Mouse (Mus musculus): ENCODE results near the gene Rgs11. TPM values are rescaled to one million over a fixed set of nuclear protein-coding genes. Genes with fewer than 3 reads are reported as not detected.
"Not testable (repeated sequence)": the region's sequence is repeated elsewhere in the genome, so short reads cannot be mapped to it uniquely, and the experiment has no call there.

Gene Rgs11
- total and polyA plus RNA-seq, 3 experiments: 14.7 to 37.9 (median 34.9) TPM

GRCm38 (mm10) chr17:26187592-26187991, 15.2 kb upstream of the Rgs11 start:
- H3K4me1 ChIP-seq (ENCODE audit: insufficient read depth, low read depth, low read length): no peaks in the 10 kb centered on the region
- H3K36me3 ChIP-seq (replicated peaks): peaks cover 96% of the 10 kb centered on the region
- DNase-seq (ENCODE audit: low spot score) (no peak), ATAC-seq (ENCODE audit: extremely low read depth, insufficient number of reproducible peaks, low FRiP score, poor library complexity, severe bottlenecking) (no peak)
- H3K9me3 ChIP-seq (replicated peaks): no peaks in the 10 kb centered on the region
- no peak overlapping the region; the same call in 1 of the 2 replicates for H3K4me3 ChIP-seq (ENCODE audit: low read depth, low read length)
- no peak for TF ChIP-seq TAL1 (conservative IDR thresholded peaks at IDR 0.05; ENCODE audit: low read depth, low read length)
- no peak for TF ChIP-seq POLR2AphosphoS5 (IDR thresholded peaks at IDR 0.05; ENCODE audit: insufficient replicate concordance, low read depth, low read length)
- TF ChIP-seq CTCF (IDR thresholded peaks at IDR 0.05; ENCODE audit: low read depth, low read length): no peak
- TF ChIP-seq GATA1 (IDR thresholded peaks at IDR 0.05; ENCODE audit: borderline replicate concordance, low read length): no peak
- no peak for TF ChIP-seq GATA2 (IDR thresholded peaks at IDR 0.05; ENCODE audit: borderline replicate concordance, low read depth, low read length)
- no peaks in the 10 kb centered on the region for H3K27me3 ChIP-seq (ENCODE audit: insufficient read depth, low read length)

GRCm38 (mm10) chr17:26188091-26188805, 14.5 kb upstream of the Rgs11 start:
- Histone ChIP-seq H3K36me3 (replicated peaks) (peaks cover 96% of the 10 kb centered on the region), H3K9me3 (replicated peaks) (no peaks in the 10 kb centered on the region), H3K27me3 (ENCODE audit: insufficient read depth, low read length) (no peaks in the 10 kb centered on the region), H3K4me1 (ENCODE audit: insufficient read depth, low read depth, low read length) (no peaks in the 10 kb centered on the region), H3K4me3 (ENCODE audit: low read depth, low read length) (no peak overlapping the region; the same call in 1 of the 2 replicates)
- TF ChIP-seq POLR2AphosphoS5 (IDR thresholded peaks at IDR 0.05; ENCODE audit: insufficient replicate concordance, low read depth, low read length) (no peak), TAL1 (conservative IDR thresholded peaks at IDR 0.05; ENCODE audit: low read depth, low read length) (no peak), GATA1 (IDR thresholded peaks at IDR 0.05; ENCODE audit: borderline replicate concordance, low read length) (no peak), CTCF (IDR thresholded peaks at IDR 0.05; ENCODE audit: low read depth, low read length) (no peak), GATA2 (IDR thresholded peaks at IDR 0.05; ENCODE audit: borderline replicate concordance, low read depth, low read length) (no peak)
- no peak for DNase-seq (ENCODE audit: low spot score)
- ATAC-seq (ENCODE audit: extremely low read depth, insufficient number of reproducible peaks, low FRiP score, poor library complexity, severe bottlenecking): no peak

GRCm38 (mm10) chr17:26191486-26191885, 11.3 kb upstream of the Rgs11 start:
- not testable (repeated sequence) for ATAC-seq (ENCODE audit: extremely low read depth, insufficient number of reproducible peaks, low FRiP score, poor library complexity, severe bottlenecking); H3K27me3 ChIP-seq (ENCODE audit: insufficient read depth, low read length); H3K4me3 ChIP-seq (ENCODE audit: low read depth, low read length); DNase-seq (ENCODE audit: low spot score); H3K9me3 ChIP-seq (replicated peaks); H3K4me1 ChIP-seq (ENCODE audit: insufficient read depth, low read depth, low read length)
- H3K36me3 ChIP-seq (replicated peaks): peaks cover 98% of the 10 kb centered on the region

- DNase-seq (ENCODE audit: low spot score) (no peak), ATAC-seq (ENCODE audit: extremely low read depth, insufficient number of reproducible peaks, low FRiP score, poor library complexity, severe bottlenecking) (no peak)
- no peaks in the 10 kb centered on the region for H3K9me3 ChIP-seq (replicated peaks)
- no peak overlapping the region for H3K4me3 ChIP-seq (ENCODE audit: low read depth, low read length)
- TF ChIP-seq GATA1 (IDR thresholded peaks at IDR 0.05; ENCODE audit: borderline replicate concordance, low read length) (no peak), CTCF (IDR thresholded peaks at IDR 0.05; ENCODE audit: low read depth, low read length) (no peak), TAL1 (conservative IDR thresholded peaks at IDR 0.05; ENCODE audit: low read depth, low read length) (no peak), POLR2AphosphoS5 (IDR thresholded peaks at IDR 0.05; ENCODE audit: insufficient replicate concordance, low read depth, low read length) (no peak), GATA2 (IDR thresholded peaks at IDR 0.05; ENCODE audit: borderline replicate concordance, low read depth, low read length) (no peak)
- peaks cover 10% of the 10 kb centered on the region; the same call in 1 of the 2 replicates for H3K4me1 ChIP-seq (ENCODE audit: insufficient read depth, low read depth, low read length)
- H3K27me3 ChIP-seq (ENCODE audit: insufficient read depth, low read length): no peaks in the 10 kb centered on the region
- peaks cover 99% of the 10 kb centered on the region for H3K36me3 ChIP-seq (replicated peaks)
These were observed 10.1 kb upstream of the Rgs11 start for GRCm38 (mm10) chr17:26192481-26193190.

GRCm38 (mm10) chr17:26198892-26199291, 3.9 kb upstream of the Rgs11 start, which contains the start of gene Pdia2:
Gene Pdia2 (minus strand): TSS chr17:26199087.
- H3K4me3 ChIP-seq (ENCODE audit: low read depth, low read length): peak within 1 kb of the TSS; percentile 73; the same call in 1 of the 2 replicates
- DNase-seq (ENCODE audit: low spot score): peak; percentile 34
- H3K36me3 ChIP-seq (replicated peaks): peaks cover 66% of the 10 kb centered on the region
- H3K9me3 ChIP-seq (replicated peaks): no peaks in the 10 kb centered on the region
- ATAC-seq (ENCODE audit: extremely low read depth, insufficient number of reproducible peaks, low FRiP score, poor library complexity, severe bottlenecking): no peak
- H3K27me3 ChIP-seq (ENCODE audit: insufficient read depth, low read length): no peaks in the 10 kb centered on the region
- TF ChIP-seq TAL1 (conservative IDR thresholded peaks at IDR 0.05; ENCODE audit: low read depth, low read length) (no peak), CTCF (IDR thresholded peaks at IDR 0.05; ENCODE audit: low read depth, low read length) (no peak), GATA1 (IDR thresholded peaks at IDR 0.05; ENCODE audit: borderline replicate concordance, low read length) (no peak), POLR2AphosphoS5 (IDR thresholded peaks at IDR 0.05; ENCODE audit: insufficient replicate concordance, low read depth, low read length) (no peak), GATA2 (IDR thresholded peaks at IDR 0.05; ENCODE audit: borderline replicate concordance, low read depth, low read length) (no peak)
- H3K4me1 ChIP-seq (ENCODE audit: insufficient read depth, low read depth, low read length): peaks cover 72% of the 10 kb centered on the region
